Mouse (Mus musculus): ENCODE measurements around the gene Grb14. TPM values are rescaled to one million over a fixed set of nuclear protein-coding genes. Genes with fewer than 3 reads are reported as not detected.

The Grb14 gene
- polyA plus RNA-seq, 1 experiment from 2014 or later = 26.4 TPM

DNA sequence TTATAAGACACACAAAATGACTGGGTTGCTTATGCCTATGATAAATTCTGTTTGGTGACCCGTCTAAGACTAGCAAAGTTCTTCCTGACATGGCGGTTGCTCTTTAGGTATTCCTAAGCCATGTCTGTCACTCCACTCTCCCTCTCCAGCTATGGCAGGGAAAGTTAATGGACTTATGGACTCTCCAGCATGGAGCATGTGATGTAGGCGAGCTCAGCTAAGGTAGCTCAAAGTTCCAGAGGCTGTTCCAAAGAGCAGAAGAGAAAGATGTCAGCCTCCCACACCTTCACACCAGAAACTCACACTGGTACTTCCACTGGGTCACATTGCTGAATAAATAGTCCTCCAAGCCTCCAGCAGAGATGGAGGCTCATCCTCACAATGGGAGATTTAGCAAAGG is 22.2 kb downstream of the Grb14 start:
- Histone ChIP-seq H3K27me3 (ENCODE audit: control insufficient read depth, insufficient read depth, low read length) (no peaks in the 10 kb centered on the region), H3K4me3 (replicated peaks; ENCODE audit: low read depth, low read length) (no peak overlapping the region), H3K36me3 (ENCODE audit: control insufficient read depth, insufficient read depth, low read length) (no peaks in the 10 kb centered on the region), H3K27ac (replicated peaks; ENCODE audit: low read depth, low read length) (no peak overlapping the region), H3K9me3 (ENCODE audit: control insufficient read depth, low read length) (no peaks in the 10 kb centered on the region), H3K4me2 (ENCODE audit: low read length) (no peak overlapping the region), H3K9ac (replicated peaks; ENCODE audit: low read length) (no peak overlapping the region), H3K4me1 (ENCODE audit: control insufficient read depth, insufficient read depth, low read length) (no peaks in the 10 kb centered on the region)
- DNase-seq (no peak), ATAC-seq (ENCODE audit: low FRiP score, low TSS enrichment) (no peak)
- WGBS = 93% methylated on average over 3 of the region's 3 CpGs

GRCm38 (mm10) chr2:64995048-64995447 is 29.7 kb downstream of the Grb14 start:
- WGBS = 92% methylated on average over 2 of the region's 2 CpGs
- Histone ChIP-seq H3K4me3 (replicated peaks; ENCODE audit: low read depth, low read length) (no peak overlapping the region), H3K27ac (replicated peaks; ENCODE audit: low read depth, low read length) (no peak overlapping the region), H3K27me3 (ENCODE audit: control insufficient read depth, insufficient read depth, low read length) (no peaks in the 10 kb centered on the region), H3K36me3 (ENCODE audit: control insufficient read depth, insufficient read depth, low read length) (no peaks in the 10 kb centered on the region), H3K4me1 (ENCODE audit: control insufficient read depth, insufficient read depth, low read length) (no peaks in the 10 kb centered on the region), H3K9ac (replicated peaks; ENCODE audit: low read length) (no peak overlapping the region), H3K4me2 (ENCODE audit: low read length) (no peak overlapping the region), H3K9me3 (ENCODE audit: control insufficient read depth, low read length) (no peaks in the 10 kb centered on the region)
- ATAC-seq (ENCODE audit: low FRiP score, low TSS enrichment) (no peak), DNase-seq (no peak)

DNA sequence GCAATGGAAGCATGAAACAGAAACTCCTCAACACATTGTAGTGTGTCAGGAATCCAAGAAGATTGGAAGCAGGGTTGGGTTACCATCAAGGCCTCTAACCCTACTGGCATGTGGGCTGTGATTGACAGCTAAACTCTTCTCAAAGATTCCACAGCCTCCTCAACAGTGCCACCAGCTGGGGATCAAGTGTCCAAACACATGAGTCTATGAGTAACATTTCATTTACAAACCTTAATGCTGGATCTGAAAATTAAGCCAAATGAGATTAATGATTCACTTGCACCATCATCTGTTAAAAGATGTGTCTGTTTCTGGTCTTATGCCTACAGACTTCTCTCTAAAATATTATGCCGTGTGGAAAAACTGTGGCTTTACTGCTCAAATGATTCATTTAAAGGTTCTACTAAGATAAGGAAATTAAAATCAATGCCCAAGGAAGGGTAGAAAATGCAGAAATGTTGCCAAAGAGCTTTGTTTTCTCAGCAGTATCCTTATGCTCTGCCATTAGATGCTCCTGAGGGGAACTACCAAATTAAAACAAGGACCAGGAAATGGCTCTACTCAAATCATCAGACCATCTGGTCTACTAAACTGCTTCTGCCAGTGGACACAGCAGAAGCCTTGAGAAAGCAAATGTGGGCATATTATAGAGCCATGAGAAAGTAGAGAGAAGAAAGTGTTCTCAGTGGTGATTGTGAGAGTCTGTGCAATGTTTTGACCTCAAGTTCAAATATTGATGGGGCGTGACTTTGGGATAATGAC is 35.2 kb downstream of the Grb14 start:
- no peak for DNase-seq
- no peaks in the 10 kb centered on the region for H3K27me3 ChIP-seq (ENCODE audit: control insufficient read depth, insufficient read depth, low read length)
- H3K4me1 ChIP-seq (ENCODE audit: control insufficient read depth, insufficient read depth, low read length) = no peaks in the 10 kb centered on the region
- no peak overlapping the region for H3K9ac ChIP-seq (replicated peaks; ENCODE audit: low read length)
- H3K4me3 ChIP-seq (replicated peaks; ENCODE audit: low read depth, low read length) = no peak overlapping the region
- WGBS = 96% methylated on average over 2 of the region's 2 CpGs
- H3K4me2 ChIP-seq (ENCODE audit: low read length) = no peak overlapping the region
- no peak for ATAC-seq (ENCODE audit: low FRiP score, low TSS enrichment)
- no peaks in the 10 kb centered on the region for H3K36me3 ChIP-seq (ENCODE audit: control insufficient read depth, insufficient read depth, low read length)
- H3K9me3 ChIP-seq (ENCODE audit: control insufficient read depth, low read length) = no peaks in the 10 kb centered on the region
- H3K27ac ChIP-seq (replicated peaks; ENCODE audit: low read depth, low read length) = no peak overlapping the region

DNA sequence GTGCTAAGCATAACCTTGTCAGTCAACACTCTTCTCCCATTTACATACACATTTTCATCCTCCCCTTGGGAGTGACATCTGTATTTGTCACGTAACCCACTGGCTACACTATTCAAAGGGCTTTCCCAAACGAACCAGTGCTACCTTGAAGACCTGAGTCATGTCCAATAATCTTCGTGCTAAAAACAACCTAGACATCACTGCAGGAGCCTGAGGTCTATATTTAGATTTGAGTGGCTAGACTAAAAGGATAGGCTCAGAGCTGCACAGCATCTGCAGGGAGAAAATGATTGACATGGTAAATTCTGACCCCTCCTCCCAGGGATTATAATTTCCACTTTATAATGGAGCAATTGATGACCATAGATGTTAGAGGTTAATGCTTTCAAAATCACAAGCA is 37.0 kb downstream of the Grb14 start:
- Histone ChIP-seq H3K4me1 (ENCODE audit: control insufficient read depth, insufficient read depth, low read length) (no peaks in the 10 kb centered on the region), H3K9me3 (ENCODE audit: control insufficient read depth, low read length) (no peaks in the 10 kb centered on the region), H3K4me3 (replicated peaks; ENCODE audit: low read depth, low read length) (no peak overlapping the region), H3K27ac (replicated peaks; ENCODE audit: low read depth, low read length) (no peak overlapping the region), H3K27me3 (ENCODE audit: control insufficient read depth, insufficient read depth, low read length) (no peaks in the 10 kb centered on the region), H3K9ac (replicated peaks; ENCODE audit: low read length) (no peak overlapping the region), H3K36me3 (ENCODE audit: control insufficient read depth, insufficient read depth, low read length) (no peaks in the 10 kb centered on the region), H3K4me2 (ENCODE audit: low read length) (no peak overlapping the region)
- DNase-seq (no peak), ATAC-seq (ENCODE audit: low FRiP score, low TSS enrichment) (no peak)
- 77% methylated on average over 3 of the region's 3 CpGs for WGBS

- H3K4me3 ChIP-seq (replicated peaks; ENCODE audit: low read depth, low read length) = no peak overlapping the region
- no peaks in the 10 kb centered on the region for H3K4me1 ChIP-seq (ENCODE audit: control insufficient read depth, insufficient read depth, low read length)
- no peak overlapping the region for H3K4me2 ChIP-seq (ENCODE audit: low read length)
- DNase-seq (no peak), ATAC-seq (ENCODE audit: low FRiP score, low TSS enrichment) (no peak)
- no peak overlapping the region for H3K27ac ChIP-seq (replicated peaks; ENCODE audit: low read depth, low read length)
- 71% methylated on average over 5 of the region's 5 CpGs for WGBS
- H3K9me3 ChIP-seq (ENCODE audit: control insufficient read depth, low read length) = no peaks in the 10 kb centered on the region
- H3K27me3 ChIP-seq (ENCODE audit: control insufficient read depth, insufficient read depth, low read length) = no peaks in the 10 kb centered on the region
- H3K9ac ChIP-seq (replicated peaks; ENCODE audit: low read length) = no peak overlapping the region
- no peaks in the 10 kb centered on the region for H3K36me3 ChIP-seq (ENCODE audit: control insufficient read depth, insufficient read depth, low read length)
These were observed 49.2 kb downstream of the Grb14 start for GRCm38 (mm10) chr2:64975546-64975945.

DNA sequence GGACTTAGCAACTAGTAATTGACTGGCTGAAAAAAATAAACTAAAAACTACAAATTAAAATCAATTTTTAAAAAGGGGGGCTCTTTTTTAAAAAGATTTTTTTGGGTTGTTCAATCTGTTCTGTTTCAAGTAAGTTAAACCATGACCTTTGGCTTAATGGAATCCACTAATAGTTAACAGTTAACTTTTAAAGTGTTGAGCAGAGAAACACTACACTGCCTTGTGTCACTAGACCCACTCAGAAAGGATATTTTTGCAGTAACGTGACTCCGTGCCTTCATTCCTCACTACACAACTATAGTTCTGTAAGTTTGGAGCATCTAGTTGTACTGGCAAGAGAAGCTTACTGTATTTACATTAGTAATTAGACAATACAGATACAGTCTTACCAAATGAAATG is 50.2 kb downstream of the Grb14 start:
- no peaks in the 10 kb centered on the region for H3K36me3 ChIP-seq (ENCODE audit: control insufficient read depth, insufficient read depth, low read length)
- DNase-seq (no peak), ATAC-seq (ENCODE audit: low FRiP score, low TSS enrichment) (no peak)
- H3K9ac ChIP-seq (replicated peaks; ENCODE audit: low read length) = no peak overlapping the region
- no peaks in the 10 kb centered on the region for H3K9me3 ChIP-seq (ENCODE audit: control insufficient read depth, low read length)
- no peaks in the 10 kb centered on the region for H3K27me3 ChIP-seq (ENCODE audit: control insufficient read depth, insufficient read depth, low read length)
- H3K4me3 ChIP-seq (replicated peaks; ENCODE audit: low read depth, low read length) = no peak overlapping the region
- H3K27ac ChIP-seq (replicated peaks; ENCODE audit: low read depth, low read length) = no peak overlapping the region
- no peak overlapping the region for H3K4me2 ChIP-seq (ENCODE audit: low read length)
- WGBS = 92% methylated on average over 2 of the region's 2 CpGs
- no peaks in the 10 kb centered on the region for H3K4me1 ChIP-seq (ENCODE audit: control insufficient read depth, insufficient read depth, low read length)

DNA sequence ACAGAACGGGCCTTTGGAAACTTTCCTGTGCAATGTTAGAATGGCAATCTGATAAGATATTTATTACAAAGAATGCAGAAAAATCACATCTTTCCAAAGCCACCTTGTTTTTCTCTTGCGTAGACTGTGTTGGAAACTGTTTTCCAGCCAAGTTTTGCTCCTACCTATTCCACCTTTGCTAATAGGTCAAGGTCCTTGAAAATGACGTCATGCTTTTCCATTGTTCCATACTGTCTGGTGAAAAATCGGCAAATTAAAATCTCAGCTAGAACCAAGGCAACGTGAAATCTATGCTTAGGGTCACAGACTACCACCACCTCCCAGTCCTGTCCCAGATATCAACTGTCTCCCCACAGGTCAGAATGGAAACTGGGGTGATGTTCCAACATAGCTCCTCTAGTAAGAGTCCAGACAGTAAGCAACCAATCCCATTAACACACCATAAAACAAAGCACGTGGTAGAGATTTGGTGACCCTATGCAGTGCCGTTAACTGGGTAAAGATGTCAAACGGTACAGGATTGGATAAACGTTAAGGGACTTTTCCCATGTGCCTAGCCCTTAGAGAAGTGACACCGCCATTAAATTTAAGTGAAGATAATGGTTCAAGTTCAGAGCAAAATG is 50.9 kb downstream of the Grb14 start:
- no peak overlapping the region for H3K27ac ChIP-seq (replicated peaks; ENCODE audit: low read depth, low read length)
- no peaks in the 10 kb centered on the region for H3K9me3 ChIP-seq (ENCODE audit: control insufficient read depth, low read length)
- H3K4me1 ChIP-seq (ENCODE audit: control insufficient read depth, insufficient read depth, low read length) = no peaks in the 10 kb centered on the region
- DNase-seq (no peak), ATAC-seq (ENCODE audit: low FRiP score, low TSS enrichment) (no peak)
- no peaks in the 10 kb centered on the region for H3K36me3 ChIP-seq (ENCODE audit: control insufficient read depth, insufficient read depth, low read length)
- H3K4me2 ChIP-seq (ENCODE audit: low read length) = no peak overlapping the region
- no peak overlapping the region for H3K9ac ChIP-seq (replicated peaks; ENCODE audit: low read length)
- no peak overlapping the region for H3K4me3 ChIP-seq (replicated peaks; ENCODE audit: low read depth, low read length)
- H3K27me3 ChIP-seq (ENCODE audit: control insufficient read depth, insufficient read depth, low read length) = no peaks in the 10 kb centered on the region
- WGBS = 91% methylated on average over 10 of the region's 10 CpGs

- 50% methylated on average over 1 of the region's 1 CpGs for WGBS
- no peak for DNase-seq
- no peaks in the 10 kb centered on the region for H3K27me3 ChIP-seq (ENCODE audit: control insufficient read depth, insufficient read depth, low read length)
- ATAC-seq (ENCODE audit: low FRiP score, low TSS enrichment) = no peak
- H3K4me3 ChIP-seq (replicated peaks; ENCODE audit: low read depth, low read length) = no peak overlapping the region
- H3K9ac ChIP-seq (replicated peaks; ENCODE audit: low read length) = no peak overlapping the region
- H3K9me3 ChIP-seq (ENCODE audit: control insufficient read depth, low read length) = no peaks in the 10 kb centered on the region
- no peaks in the 10 kb centered on the region for H3K4me1 ChIP-seq (ENCODE audit: control insufficient read depth, insufficient read depth, low read length)
- H3K36me3 ChIP-seq (ENCODE audit: control insufficient read depth, insufficient read depth, low read length) = no peaks in the 10 kb centered on the region
- no peak overlapping the region for H3K27ac ChIP-seq (replicated peaks; ENCODE audit: low read depth, low read length)
- H3K4me2 ChIP-seq (ENCODE audit: low read length) = no peak overlapping the region
These were observed 51.7 kb downstream of the Grb14 start for GRCm38 (mm10) chr2:64973125-64973524.

- no peaks in the 10 kb centered on the region for H3K27me3 ChIP-seq (ENCODE audit: control insufficient read depth, insufficient read depth, low read length)
- H3K4me2 ChIP-seq (ENCODE audit: low read length) = no peak overlapping the region
- H3K4me1 ChIP-seq (ENCODE audit: control insufficient read depth, insufficient read depth, low read length) = no peaks in the 10 kb centered on the region; the same call in 1 of the 2 replicates
- no peak overlapping the region for H3K4me3 ChIP-seq (replicated peaks; ENCODE audit: low read depth, low read length)
- DNase-seq (no peak), ATAC-seq (ENCODE audit: low FRiP score, low TSS enrichment) (no peak)
- H3K9ac ChIP-seq (replicated peaks; ENCODE audit: low read length) = no peak overlapping the region
- H3K9me3 ChIP-seq (ENCODE audit: control insufficient read depth, low read length) = no peaks in the 10 kb centered on the region
- H3K27ac ChIP-seq (replicated peaks; ENCODE audit: low read depth, low read length) = no peak overlapping the region
- no peaks in the 10 kb centered on the region for H3K36me3 ChIP-seq (ENCODE audit: control insufficient read depth, insufficient read depth, low read length)
- WGBS = 56% methylated on average over 5 of the region's 5 CpGs
These were observed 53.0 kb downstream of the Grb14 start for GRCm38 (mm10) chr2:64971828-64972227.
